Mouse (Mus musculus): ENCODE measurements around the gene Adgrl3. TPM values are rescaled to one million over a fixed set of nuclear protein-coding genes. Genes with fewer than 3 reads are reported as not detected.

The Adgrl3 gene
- polyA plus RNA-seq, 1 experiment from 2014 or later = 19.4 TPM

DNA sequence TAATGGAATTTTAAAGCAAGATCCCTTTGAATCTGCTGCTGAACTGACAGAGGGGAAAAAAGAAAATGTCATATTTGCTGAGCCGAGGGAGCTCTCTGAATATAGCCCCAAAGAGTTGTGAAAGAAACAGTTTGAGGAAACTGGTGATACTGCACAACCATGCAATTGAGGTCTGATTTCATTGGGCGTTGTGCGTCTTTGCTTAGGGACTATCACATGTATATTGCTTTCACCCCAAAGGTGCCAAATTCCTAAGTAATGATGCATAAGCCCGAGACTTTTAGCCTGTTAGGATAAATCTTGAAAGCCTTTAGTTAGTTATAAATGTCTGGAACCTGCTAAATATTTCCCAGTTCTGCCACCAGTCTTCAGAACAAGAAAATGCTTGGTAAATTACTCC, 594.7 kb downstream of the Adgrl3 start:
- Histone ChIP-seq H3K4me2 (ENCODE audit: low read depth, low read length, severe bottlenecking) (no peak overlapping the region), H3K9ac (ENCODE audit: low read length) (no peak overlapping the region), H3K27ac (ENCODE audit: low read depth, low read length) (no peak overlapping the region), H3K4me1 (replicated peaks; ENCODE audit: control insufficient read depth, insufficient read depth, low read length) (no peaks in the 10 kb centered on the region), H3K4me3 (ENCODE audit: low read depth, low read length) (no peak overlapping the region), H3K27me3 (ENCODE audit: control insufficient read depth, insufficient read depth, low read length) (no peaks in the 10 kb centered on the region), H3K9me3 (ENCODE audit: control insufficient read depth, low read length) (no peaks in the 10 kb centered on the region), H3K36me3 (ENCODE audit: control insufficient read depth, insufficient read depth, low read length) (no peaks in the 10 kb centered on the region)
- DNase-seq (ENCODE audit: low spot score) (no peak), ATAC-seq (replicated peaks; ENCODE audit: low FRiP score) (no peak)
- 88% methylated on average over 4 of the region's 4 CpGs for WGBS

DNA sequence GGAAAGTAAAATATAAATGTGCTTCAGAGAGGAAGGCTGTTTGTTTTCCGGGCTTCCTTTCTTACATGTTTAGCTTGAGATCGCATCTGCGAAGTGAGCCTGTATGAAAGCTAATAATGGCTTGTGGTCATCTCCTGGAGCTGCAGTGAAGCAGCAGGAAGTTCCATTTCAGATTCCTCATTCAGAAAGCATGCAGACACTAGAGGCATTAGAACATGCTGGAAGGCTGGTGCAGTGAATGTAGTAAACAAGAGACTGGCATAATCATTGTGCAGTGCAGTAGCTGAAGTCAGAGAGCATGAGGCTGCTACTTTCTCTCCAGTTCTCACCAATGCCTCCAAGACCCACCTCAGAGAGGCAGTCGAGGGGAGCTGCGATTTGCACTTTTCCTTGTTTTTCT, 601.2 kb downstream of the Adgrl3 start:
- ATAC-seq (replicated peaks; ENCODE audit: low FRiP score) = no peak
- WGBS = 84% methylated on average over 5 of the region's 5 CpGs
- Histone ChIP-seq H3K27me3 (ENCODE audit: control insufficient read depth, insufficient read depth, low read length) (no peaks in the 10 kb centered on the region), H3K9me3 (ENCODE audit: control insufficient read depth, low read length) (no peaks in the 10 kb centered on the region), H3K36me3 (ENCODE audit: control insufficient read depth, insufficient read depth, low read length) (no peaks in the 10 kb centered on the region), H3K9ac (ENCODE audit: low read length) (no peak overlapping the region), H3K27ac (ENCODE audit: low read depth, low read length) (no peak overlapping the region), H3K4me3 (ENCODE audit: low read depth, low read length) (no peak overlapping the region), H3K4me1 (replicated peaks; ENCODE audit: control insufficient read depth, insufficient read depth, low read length) (no peaks in the 10 kb centered on the region), H3K4me2 (ENCODE audit: low read depth, low read length, severe bottlenecking) (no peak overlapping the region)
- no peak for DNase-seq (ENCODE audit: low spot score)

DNA sequence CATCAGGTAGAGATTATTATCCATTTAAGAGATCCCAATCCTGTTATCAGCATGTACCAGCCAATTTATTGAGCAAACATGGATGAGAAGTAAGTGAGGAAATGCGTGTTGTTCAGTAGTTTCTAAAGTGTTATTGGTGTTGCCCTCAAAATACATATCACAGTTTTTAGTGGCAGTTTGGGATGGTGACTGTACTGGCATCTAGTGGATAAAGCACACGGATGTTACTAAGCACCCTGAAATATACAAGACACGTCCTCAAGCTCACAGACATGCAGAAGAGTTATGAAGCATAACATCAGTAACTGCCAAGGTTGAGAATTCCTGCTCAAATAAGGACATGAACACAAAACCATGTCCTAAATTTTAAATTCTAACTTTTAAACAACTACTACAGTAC, 601.8 kb downstream of the Adgrl3 start:
- H3K4me3 ChIP-seq (ENCODE audit: low read depth, low read length) = no peak overlapping the region
- no peak for DNase-seq (ENCODE audit: low spot score)
- H3K4me2 ChIP-seq (ENCODE audit: low read depth, low read length, severe bottlenecking) = no peak overlapping the region
- H3K27me3 ChIP-seq (ENCODE audit: control insufficient read depth, insufficient read depth, low read length) = no peaks in the 10 kb centered on the region
- no peaks in the 10 kb centered on the region for H3K36me3 ChIP-seq (ENCODE audit: control insufficient read depth, insufficient read depth, low read length)
- ATAC-seq (replicated peaks; ENCODE audit: low FRiP score) = no peak
- no peak overlapping the region for H3K27ac ChIP-seq (ENCODE audit: low read depth, low read length)
- H3K9me3 ChIP-seq (ENCODE audit: control insufficient read depth, low read length) = no peaks in the 10 kb centered on the region
- no peak overlapping the region for H3K9ac ChIP-seq (ENCODE audit: low read length)
- WGBS = 81% methylated on average over 3 of the region's 3 CpGs
- no peaks in the 10 kb centered on the region for H3K4me1 ChIP-seq (replicated peaks; ENCODE audit: control insufficient read depth, insufficient read depth, low read length)

DNA sequence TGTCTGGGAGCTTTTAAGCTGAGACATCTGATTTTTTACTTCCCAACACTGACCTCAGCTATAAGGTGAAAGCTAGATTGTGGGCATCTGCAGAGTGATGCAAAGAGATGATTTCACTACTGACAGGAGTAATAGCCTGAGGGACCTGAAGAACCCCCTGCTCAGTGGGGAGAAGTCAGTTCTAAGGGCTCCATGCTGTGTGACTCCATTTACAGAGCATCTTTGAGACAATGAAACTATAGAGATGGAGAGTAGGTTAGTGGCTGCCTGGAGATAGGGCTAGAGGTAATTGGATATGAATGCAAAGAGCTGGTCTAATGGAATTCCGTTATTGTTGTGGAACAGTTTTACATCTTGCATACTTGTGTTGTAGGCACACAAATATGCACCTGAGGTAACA, 603.9 kb downstream of the Adgrl3 start:
- H3K27ac ChIP-seq (ENCODE audit: low read depth, low read length) = no peak overlapping the region
- 5% methylated on average over 1 of the region's 1 CpGs for WGBS
- no peak overlapping the region for H3K4me2 ChIP-seq (ENCODE audit: low read depth, low read length, severe bottlenecking)
- H3K4me1 ChIP-seq (replicated peaks; ENCODE audit: control insufficient read depth, insufficient read depth, low read length) = no peaks in the 10 kb centered on the region
- no peak overlapping the region for H3K9ac ChIP-seq (ENCODE audit: low read length)
- DNase-seq (ENCODE audit: low spot score) (no peak), ATAC-seq (replicated peaks; ENCODE audit: low FRiP score) (no peak)
- no peaks in the 10 kb centered on the region for H3K27me3 ChIP-seq (ENCODE audit: control insufficient read depth, insufficient read depth, low read length)
- no peaks in the 10 kb centered on the region for H3K36me3 ChIP-seq (ENCODE audit: control insufficient read depth, insufficient read depth, low read length)
- H3K4me3 ChIP-seq (ENCODE audit: low read depth, low read length) = no peak overlapping the region
- no peaks in the 10 kb centered on the region for H3K9me3 ChIP-seq (ENCODE audit: control insufficient read depth, low read length)

DNA sequence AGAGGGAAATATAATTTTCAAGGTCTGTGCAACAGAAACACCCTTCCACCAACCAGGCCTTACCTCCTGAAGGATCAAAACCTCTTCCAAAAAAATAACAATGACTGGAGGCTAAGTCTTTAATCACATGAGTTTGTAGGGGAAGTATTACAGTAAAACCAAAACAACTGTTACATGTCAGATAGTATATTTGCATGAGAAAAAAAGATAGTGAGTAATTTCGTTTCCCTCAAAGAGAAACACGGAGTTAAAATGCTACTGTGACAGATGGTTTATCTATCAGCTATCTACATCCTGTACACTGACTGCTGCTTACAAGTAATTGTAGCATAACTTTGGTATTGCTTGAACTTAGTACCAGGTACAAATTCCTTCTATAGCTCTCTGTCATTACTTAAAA, 616.2 kb downstream of the Adgrl3 start:
- Histone ChIP-seq H3K4me1 (replicated peaks; ENCODE audit: control insufficient read depth, insufficient read depth, low read length) (no peaks in the 10 kb centered on the region), H3K9me3 (ENCODE audit: control insufficient read depth, low read length) (no peaks in the 10 kb centered on the region), H3K27me3 (ENCODE audit: control insufficient read depth, insufficient read depth, low read length) (no peaks in the 10 kb centered on the region), H3K36me3 (ENCODE audit: control insufficient read depth, insufficient read depth, low read length) (no peaks in the 10 kb centered on the region), H3K4me3 (ENCODE audit: low read depth, low read length) (no peak overlapping the region), H3K9ac (ENCODE audit: low read length) (no peak overlapping the region), H3K27ac (ENCODE audit: low read depth, low read length) (no peak overlapping the region), H3K4me2 (ENCODE audit: low read depth, low read length, severe bottlenecking) (no peak overlapping the region)
- DNase-seq (ENCODE audit: low spot score) (no peak), ATAC-seq (replicated peaks; ENCODE audit: low FRiP score) (no peak)
- WGBS = 91% methylated on average over 2 of the region's 2 CpGs

DNA sequence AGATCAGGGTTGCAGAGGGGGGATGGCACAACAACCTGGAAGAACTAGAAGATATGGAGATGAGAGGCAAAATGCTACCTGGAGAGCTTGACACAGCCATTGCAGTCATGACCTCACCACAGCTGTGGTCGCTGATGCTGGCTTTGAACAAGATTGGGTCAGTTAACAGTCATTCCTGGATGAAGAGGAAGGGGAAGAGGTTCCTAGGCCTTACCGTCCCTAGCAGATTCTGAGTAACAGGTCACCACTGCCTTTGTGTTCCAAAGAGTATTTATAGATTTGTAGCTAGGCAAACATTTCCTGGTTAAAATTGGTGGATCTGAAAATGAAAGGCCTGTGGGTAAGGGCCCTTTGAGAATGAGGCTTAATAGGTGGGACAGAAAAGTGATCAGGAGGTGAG, 618.5 kb downstream of the Adgrl3 start:
- no peaks in the 10 kb centered on the region for H3K9me3 ChIP-seq (ENCODE audit: control insufficient read depth, low read length)
- WGBS = 88% methylated on average over 2 of the region's 2 CpGs
- no peak overlapping the region for H3K4me2 ChIP-seq (ENCODE audit: low read depth, low read length, severe bottlenecking)
- H3K9ac ChIP-seq (ENCODE audit: low read length) = no peak overlapping the region
- no peak overlapping the region for H3K27ac ChIP-seq (ENCODE audit: low read depth, low read length)
- DNase-seq (ENCODE audit: low spot score) (no peak), ATAC-seq (replicated peaks; ENCODE audit: low FRiP score) (no peak)
- no peaks in the 10 kb centered on the region for H3K4me1 ChIP-seq (replicated peaks; ENCODE audit: control insufficient read depth, insufficient read depth, low read length)
- no peak overlapping the region for H3K4me3 ChIP-seq (ENCODE audit: low read depth, low read length)
- no peaks in the 10 kb centered on the region for H3K27me3 ChIP-seq (ENCODE audit: control insufficient read depth, insufficient read depth, low read length)
- no peaks in the 10 kb centered on the region for H3K36me3 ChIP-seq (ENCODE audit: control insufficient read depth, insufficient read depth, low read length)

DNA sequence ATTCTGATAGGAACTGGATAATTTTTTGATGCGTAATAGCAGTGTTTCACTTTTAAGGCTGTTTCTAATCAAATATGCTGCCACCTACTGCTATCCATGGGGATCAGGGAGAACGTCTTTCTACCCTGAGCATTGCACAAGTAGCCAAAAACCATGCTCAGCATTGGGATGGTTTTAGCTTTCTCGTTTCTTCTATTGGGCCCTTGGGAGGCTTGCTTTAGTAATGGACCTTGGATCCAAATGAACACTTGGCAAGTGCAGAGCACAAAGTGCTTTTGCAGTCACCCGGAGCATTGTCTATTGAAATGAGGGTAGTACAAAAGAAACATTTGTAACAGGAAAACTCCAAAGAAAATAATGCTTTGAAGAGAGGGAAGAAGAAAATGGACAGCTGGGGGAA, 620.2 kb downstream of the Adgrl3 start:
- no peak overlapping the region for H3K27ac ChIP-seq (ENCODE audit: low read depth, low read length)
- no peak for DNase-seq (ENCODE audit: low spot score)
- H3K4me1 ChIP-seq (replicated peaks; ENCODE audit: control insufficient read depth, insufficient read depth, low read length) = no peaks in the 10 kb centered on the region
- H3K36me3 ChIP-seq (ENCODE audit: control insufficient read depth, insufficient read depth, low read length) = no peaks in the 10 kb centered on the region
- H3K4me3 ChIP-seq (ENCODE audit: low read depth, low read length) = no peak overlapping the region
- WGBS = 61% methylated on average over 4 of the region's 4 CpGs
- no peak overlapping the region for H3K9ac ChIP-seq (ENCODE audit: low read length)
- no peak overlapping the region for H3K4me2 ChIP-seq (ENCODE audit: low read depth, low read length, severe bottlenecking)
- no peaks in the 10 kb centered on the region for H3K9me3 ChIP-seq (ENCODE audit: control insufficient read depth, low read length)
- ATAC-seq (replicated peaks; ENCODE audit: low FRiP score) = no peak
- no peaks in the 10 kb centered on the region for H3K27me3 ChIP-seq (ENCODE audit: control insufficient read depth, insufficient read depth, low read length)

DNA sequence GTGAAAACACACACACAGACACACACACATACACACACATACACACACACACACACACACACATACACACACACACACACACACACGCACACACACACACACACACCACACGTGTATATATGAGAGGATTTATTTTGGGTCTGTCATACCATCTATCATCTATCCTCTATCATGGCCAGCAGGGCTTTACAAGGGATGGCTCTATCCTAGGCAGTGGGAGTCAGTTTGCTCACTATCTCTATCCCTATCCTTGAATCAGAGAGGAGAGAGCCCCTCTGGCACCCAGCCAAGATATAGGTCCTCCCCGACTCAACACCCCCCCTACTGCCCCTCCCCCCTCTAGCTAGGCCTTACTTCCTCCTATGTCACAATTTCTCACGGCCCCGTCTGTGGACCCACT, 625.6 kb downstream of the Adgrl3 start:
- Histone ChIP-seq H3K27ac (ENCODE audit: low read depth, low read length) (no peak overlapping the region), H3K27me3 (ENCODE audit: control insufficient read depth, insufficient read depth, low read length) (no peaks in the 10 kb centered on the region), H3K36me3 (ENCODE audit: control insufficient read depth, insufficient read depth, low read length) (no peaks in the 10 kb centered on the region), H3K4me2 (ENCODE audit: low read depth, low read length, severe bottlenecking) (no peak overlapping the region), H3K4me1 (replicated peaks; ENCODE audit: control insufficient read depth, insufficient read depth, low read length) (peaks cover 1% of the 10 kb centered on the region; the same call in 1 of the 2 replicates), H3K9ac (ENCODE audit: low read length) (no peak overlapping the region), H3K9me3 (ENCODE audit: control insufficient read depth, low read length) (no peaks in the 10 kb centered on the region), H3K4me3 (ENCODE audit: low read depth, low read length) (no peak overlapping the region)
- WGBS = 92% methylated on average over 5 of the region's 5 CpGs
- DNase-seq (ENCODE audit: low spot score) = no peak
- no peak for ATAC-seq (replicated peaks; ENCODE audit: low FRiP score)

DNA sequence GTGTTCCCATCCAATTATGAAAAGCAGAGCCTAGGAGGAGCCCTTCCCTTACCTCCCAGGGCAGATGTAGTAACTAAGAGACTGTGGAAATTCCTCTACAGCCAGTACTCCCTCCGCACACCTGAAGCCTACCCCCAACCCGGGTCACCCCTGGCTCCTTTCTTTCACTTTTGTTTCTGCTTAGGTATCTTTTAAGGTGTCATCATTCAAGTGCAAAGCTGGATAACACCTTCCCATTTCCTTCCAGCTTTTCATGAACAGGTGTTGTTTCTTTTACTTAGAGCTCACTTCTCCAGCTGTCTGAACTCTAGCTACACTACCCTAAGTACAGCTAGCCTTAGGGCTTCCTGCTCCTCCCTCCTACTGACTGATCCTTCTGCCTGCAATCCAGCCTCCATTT, 634.0 kb downstream of the Adgrl3 start:
- Histone ChIP-seq H3K36me3 (ENCODE audit: control insufficient read depth, insufficient read depth, low read length) (no peaks in the 10 kb centered on the region), H3K4me3 (ENCODE audit: low read depth, low read length) (no peak overlapping the region), H3K27me3 (ENCODE audit: control insufficient read depth, insufficient read depth, low read length) (no peaks in the 10 kb centered on the region), H3K4me1 (replicated peaks; ENCODE audit: control insufficient read depth, insufficient read depth, low read length) (peaks cover 1% of the 10 kb centered on the region; the same call in 1 of the 2 replicates), H3K27ac (ENCODE audit: low read depth, low read length) (no peak overlapping the region), H3K9ac (ENCODE audit: low read length) (no peak overlapping the region), H3K9me3 (ENCODE audit: control insufficient read depth, low read length) (no peaks in the 10 kb centered on the region), H3K4me2 (ENCODE audit: low read depth, low read length, severe bottlenecking) (no peak overlapping the region)
- DNase-seq (ENCODE audit: low spot score) (no peak), ATAC-seq (replicated peaks; ENCODE audit: low FRiP score) (no peak)
- 74% methylated on average over 2 of the region's 2 CpGs for WGBS
